Mouse (Mus musculus) adrenal gland, postnatal 25 days (tissue): ENCODE results near the gene Fbxl22. TPM values are rescaled to one million over a fixed set of nuclear protein-coding genes. Genes with fewer than 3 reads are reported as not detected.

Experiments
- DNase-seq: peaks from one replicate; pipeline ENCODE4 v3.0.0; 2021; ENCODE audit warnings: mixed read lengths
- long read RNA-seq: library from polyadenylated mRNA; stranded (forward); transcript quantifications from one replicate; pipeline ENCODE4 v2.0.0, GENCODE M21; 2021
- total RNA-seq: library from RNA; stranded (reverse); gene quantifications from 2 replicates; pipeline ENCODE4 v1.2.3, GENCODE M21; 2021

The Fbxl22 gene
- total RNA-seq = 0.48 and 0.64 TPM in 2 replicates
- long read RNA-seq = 0 reads

- DNase-seq = peak; percentile 30
These were observed at the start of gene Fbxl22 for GRCm38 (mm10) chr9:66514256-66514770. Gene Fbxl22, minus strand, starts transcription at chr9:66514593.

GRCm38 (mm10) chr9:66562215-66562614 is 47.8 kb upstream of the Fbxl22 start:
- no peak for DNase-seq

- DNase-seq = no peak
These were observed 47.1 kb upstream of the Fbxl22 start for GRCm38 (mm10) chr9:66561496-66561895.

- DNase-seq = no peak
These were observed 46.3 kb upstream of the Fbxl22 start for GRCm38 (mm10) chr9:66560728-66561127.

GRCm38 (mm10) chr9:66560295-66560694 is 45.9 kb upstream of the Fbxl22 start:
- no peak for DNase-seq

GRCm38 (mm10) chr9:66558971-66559370 is 44.6 kb upstream of the Fbxl22 start:
- DNase-seq = no peak

GRCm38 (mm10) chr9:66542785-66543184 is 28.4 kb upstream of the Fbxl22 start:
- DNase-seq = no peak

GRCm38 (mm10) chr9:66521595-66521994 is 7.2 kb upstream of the Fbxl22 start:
- no peak for DNase-seq

GRCm38 (mm10) chr9:66520299-66520698 is 5.9 kb upstream of the Fbxl22 start:
- DNase-seq = no peak

- DNase-seq = no peak
These were observed 4.5 kb upstream of the Fbxl22 start for GRCm38 (mm10) chr9:66518901-66519300.

- peak; percentile 13 for DNase-seq
These were observed 3.9 kb upstream of the Fbxl22 start for GRCm38 (mm10) chr9:66518251-66518650.

- DNase-seq = no peak
These were observed 3.4 kb upstream of the Fbxl22 start for GRCm38 (mm10) chr9:66517746-66518145.

- peak; percentile 41 for DNase-seq
These were observed 2.0 kb upstream of the Fbxl22 start for GRCm38 (mm10) chr9:66516296-66516940.

GRCm38 (mm10) chr9:66515680-66516210 is 1.4 kb upstream of the Fbxl22 start:
- no peak for DNase-seq

GRCm38 (mm10) chr9:66515115-66515514 is 722 bp upstream of the Fbxl22 start:
- no peak for DNase-seq

GRCm38 (mm10) chr9:66513661-66514255 is 635 bp downstream of the Fbxl22 start:
- DNase-seq = no peak

- DNase-seq = peak; percentile 20
These were observed 1.2 kb downstream of the Fbxl22 start for GRCm38 (mm10) chr9:66513150-66513549.

- DNase-seq = peak; percentile 82
These were observed 2.1 kb downstream of the Fbxl22 start for GRCm38 (mm10) chr9:66512351-66512671.

GRCm38 (mm10) chr9:66511580-66512350 is 2.6 kb downstream of the Fbxl22 start:
- peak; percentile 94 for DNase-seq

- DNase-seq = peak; percentile 15
These were observed 3.4 kb downstream of the Fbxl22 start for GRCm38 (mm10) chr9:66510944-66511343.

- peak; percentile 16 for DNase-seq
These were observed 4.0 kb downstream of the Fbxl22 start for GRCm38 (mm10) chr9:66510351-66510841.

- DNase-seq = no peak
These were observed 5.4 kb downstream of the Fbxl22 start for GRCm38 (mm10) chr9:66508890-66509399.

GRCm38 (mm10) chr9:66507684-66508083 is 6.7 kb downstream of the Fbxl22 start:
- no peak for DNase-seq
